Mouse (Mus musculus): ENCODE measurements around the gene Ak5. TPM values are rescaled to one million over a fixed set of nuclear protein-coding genes. Genes with fewer than 3 reads are reported as not detected.
"Not testable (repeated sequence)": the region's sequence is repeated elsewhere in the genome, so short reads cannot be mapped to it uniquely, and the experiment has no call there.

Ak5 gene
- polyA plus RNA-seq, 1 experiment from 2014 or later, result 5.6 TPM

GRCm38 (mm10) chr3:152620058-152620457 is 48.1 kb downstream of the Ak5 start:
- Histone ChIP-seq H3K9me3 (no peaks in the 10 kb centered on the region), H3K36me3 (no peaks in the 10 kb centered on the region), H3K4me2 (no peak overlapping the region), H3K4me3 (no peak overlapping the region), H3K27me3 (no peaks in the 10 kb centered on the region), H3K27ac (no peak overlapping the region), H3K4me1 (replicated peaks) (peaks cover 14% of the 10 kb centered on the region), H3K9ac (no peak overlapping the region)
- ATAC-seq (ENCODE audit: low FRiP score), result no peak
- WGBS, result 76% methylated on average over 11 of the region's 11 CpGs

GRCm38 (mm10) chr3:152609076-152609475 is 59.1 kb downstream of the Ak5 start:
- no peak overlapping the region for H3K27ac ChIP-seq
- no peaks in the 10 kb centered on the region for H3K4me1 ChIP-seq (replicated peaks)
- H3K27me3 ChIP-seq, result no peaks in the 10 kb centered on the region
- H3K36me3 ChIP-seq, result no peaks in the 10 kb centered on the region
- H3K9me3 ChIP-seq, result no peaks in the 10 kb centered on the region
- H3K4me2 ChIP-seq, result no peak overlapping the region
- H3K4me3 ChIP-seq, result no peak overlapping the region
- no peak overlapping the region for H3K9ac ChIP-seq
- 93% methylated on average over 5 of the region's 5 CpGs for WGBS
- ATAC-seq (ENCODE audit: low FRiP score), result no peak

GRCm38 (mm10) chr3:152605849-152606248 is 62.3 kb downstream of the Ak5 start:
- no peak for ATAC-seq (ENCODE audit: low FRiP score)
- no peak overlapping the region for H3K4me2 ChIP-seq

GRCm38 (mm10) chr3:152599679-152600078 is 68.5 kb downstream of the Ak5 start:
- no peak overlapping the region for H3K9ac ChIP-seq
- no peaks in the 10 kb centered on the region for H3K36me3 ChIP-seq
- 44% methylated on average over 6 of the region's 6 CpGs for WGBS
- no peak overlapping the region for H3K4me3 ChIP-seq
- no peak overlapping the region for H3K27ac ChIP-seq
- no peaks in the 10 kb centered on the region for H3K9me3 ChIP-seq
- no peaks in the 10 kb centered on the region for H3K27me3 ChIP-seq
- H3K4me1 ChIP-seq (replicated peaks), result peaks cover 3% of the 10 kb centered on the region; the same call in 1 of the 2 replicates
- H3K4me2 ChIP-seq, result no peak overlapping the region
- no peak for ATAC-seq (ENCODE audit: low FRiP score)

More at GRCm38 (mm10) chr3:152605849-152606248, 62.3 kb downstream of the Ak5 start:
- Histone ChIP-seq H3K4me1 (replicated peaks) (no peaks in the 10 kb centered on the region), H3K36me3 (no peaks in the 10 kb centered on the region), H3K9ac (no peak overlapping the region), H3K4me3 (no peak overlapping the region), H3K27ac (no peak overlapping the region), H3K27me3 (no peaks in the 10 kb centered on the region), H3K9me3 (no peaks in the 10 kb centered on the region)
- 67% methylated on average over 11 of the region's 11 CpGs for WGBS

GRCm38 (mm10) chr3:152596406-152597050 is 71.6 kb downstream of the Ak5 start:
- H3K4me1 ChIP-seq (replicated peaks), result peaks cover 3% of the 10 kb centered on the region; the same call in 1 of the 2 replicates
- WGBS, result 89% methylated on average over 7 of the region's 7 CpGs
- H3K36me3 ChIP-seq, result no peaks in the 10 kb centered on the region
- no peak overlapping the region for H3K27ac ChIP-seq
- H3K4me3 ChIP-seq, result no peak overlapping the region
- ATAC-seq (ENCODE audit: low FRiP score), result no peak
- H3K9me3 ChIP-seq, result no peaks in the 10 kb centered on the region
- no peaks in the 10 kb centered on the region for H3K27me3 ChIP-seq
- no peak overlapping the region for H3K4me2 ChIP-seq
- no peak overlapping the region for H3K9ac ChIP-seq

- Histone ChIP-seq H3K4me3 (no peak overlapping the region), H3K4me2 (no peak overlapping the region), H3K27ac (no peak overlapping the region), H3K27me3 (no peaks in the 10 kb centered on the region), H3K9me3 (no peaks in the 10 kb centered on the region), H3K9ac (no peak overlapping the region), H3K4me1 (replicated peaks) (no peaks in the 10 kb centered on the region), H3K36me3 (no peaks in the 10 kb centered on the region)
- WGBS, result 85% methylated on average over 8 of the region's 8 CpGs
- ATAC-seq (ENCODE audit: low FRiP score), result no peak
Observed at GRCm38 (mm10) chr3:152592767-152593425, 75.3 kb downstream of the Ak5 start.

GRCm38 (mm10) chr3:152590491-152590890 is 77.7 kb downstream of the Ak5 start:
- no peak for ATAC-seq (ENCODE audit: low FRiP score)
- H3K4me1 ChIP-seq (replicated peaks), result no peaks in the 10 kb centered on the region
- no peak overlapping the region for H3K9ac ChIP-seq
- no peaks in the 10 kb centered on the region for H3K27me3 ChIP-seq
- H3K9me3 ChIP-seq, result no peaks in the 10 kb centered on the region
- no peak overlapping the region for H3K4me2 ChIP-seq
- H3K4me3 ChIP-seq, result no peak overlapping the region
- 92% methylated on average over 7 of the region's 7 CpGs for WGBS
- no peak overlapping the region for H3K27ac ChIP-seq
- H3K36me3 ChIP-seq, result no peaks in the 10 kb centered on the region

- H3K27ac ChIP-seq; H3K9ac ChIP-seq; H3K27me3 ChIP-seq; H3K4me2 ChIP-seq; ATAC-seq (ENCODE audit: low FRiP score); H3K4me3 ChIP-seq; H3K9me3 ChIP-seq; H3K4me1 ChIP-seq (replicated peaks); H3K36me3 ChIP-seq: not testable (repeated sequence)
- 89% methylated on average over 3 of the region's 3 CpGs for WGBS
Observed at GRCm38 (mm10) chr3:152589101-152589500, 79.1 kb downstream of the Ak5 start.

- Histone ChIP-seq H3K27ac (no peak overlapping the region), H3K9ac (no peak overlapping the region), H3K36me3 (no peaks in the 10 kb centered on the region), H3K4me2 (no peak overlapping the region), H3K4me1 (replicated peaks) (no peaks in the 10 kb centered on the region), H3K9me3 (no peaks in the 10 kb centered on the region), H3K27me3 (no peaks in the 10 kb centered on the region), H3K4me3 (no peak overlapping the region)
- WGBS, result 76% methylated on average over 2 of the region's 2 CpGs
- no peak for ATAC-seq (ENCODE audit: low FRiP score)
Observed at GRCm38 (mm10) chr3:152587007-152587406, 81.2 kb downstream of the Ak5 start.

- Histone ChIP-seq H3K9ac (no peak overlapping the region), H3K9me3 (no peaks in the 10 kb centered on the region), H3K4me3 (no peak overlapping the region), H3K27ac (no peak overlapping the region), H3K4me2 (no peak overlapping the region), H3K27me3 (no peaks in the 10 kb centered on the region), H3K36me3 (no peaks in the 10 kb centered on the region), H3K4me1 (replicated peaks) (no peaks in the 10 kb centered on the region)
- 79% methylated on average over 8 of the region's 8 CpGs for WGBS
- ATAC-seq (ENCODE audit: low FRiP score), result no peak
Observed at GRCm38 (mm10) chr3:152586191-152586590, 82.0 kb downstream of the Ak5 start.

- Histone ChIP-seq H3K9me3 (no peaks in the 10 kb centered on the region), H3K4me3 (no peak overlapping the region), H3K27ac (no peak overlapping the region), H3K4me2 (no peak overlapping the region), H3K36me3 (no peaks in the 10 kb centered on the region), H3K4me1 (replicated peaks) (no peaks in the 10 kb centered on the region), H3K9ac (no peak overlapping the region), H3K27me3 (no peaks in the 10 kb centered on the region)
- whole genome bisulfite sequencing, result 76% methylated on average over 6 of the region's 6 CpGs
- ATAC-seq (ENCODE audit: low FRiP score), result no peak
Observed at GRCm38 (mm10) chr3:152585581-152585980, 82.6 kb downstream of the Ak5 start.

GRCm38 (mm10) chr3:152583033-152583432 is 85.1 kb downstream of the Ak5 start:
- Histone ChIP-seq H3K4me1 (replicated peaks) (peaks cover 8% of the 10 kb centered on the region; the same call in 1 of the 2 replicates), H3K27ac (no peak overlapping the region), H3K36me3 (no peaks in the 10 kb centered on the region), H3K4me3 (no peak overlapping the region), H3K9me3 (no peaks in the 10 kb centered on the region), H3K4me2 (no peak overlapping the region), H3K27me3 (no peaks in the 10 kb centered on the region), H3K9ac (no peak overlapping the region)
- ATAC-seq (ENCODE audit: low FRiP score), result no peak

- not testable (repeated sequence) for ATAC-seq (ENCODE audit: low FRiP score); H3K4me2 ChIP-seq; H3K4me3 ChIP-seq; H3K27me3 ChIP-seq; H3K27ac ChIP-seq; H3K9me3 ChIP-seq; H3K9ac ChIP-seq; H3K36me3 ChIP-seq
- H3K4me1 ChIP-seq (replicated peaks), result peaks cover 15% of the 10 kb centered on the region; the same call in 1 of the 2 replicates
- 92% methylated on average over 3 of the region's 3 CpGs for WGBS
Observed at GRCm38 (mm10) chr3:152581853-152582252, 86.3 kb downstream of the Ak5 start.

All from hindbrain, embryonic 13.5 days (tissue).